Mouse (Mus musculus): ENCODE measurements around the gene Ppp2r5c. TPM values are rescaled to one million over a fixed set of nuclear protein-coding genes. Genes with fewer than 3 reads are reported as not detected.
A peak's percentile ranks its signal among the peaks of the same experiment; 100 is the strongest.

Gene Ppp2r5c
- polyA plus RNA-seq, 1 experiment from 2014 or later = 146 TPM

- H3K36me3 ChIP-seq = peaks cover 11% of the 10 kb centered on the region; the same call in 1 of the 2 replicates
- 79% methylated on average over 9 of the region's 9 CpGs for WGBS
- no peaks in the 10 kb centered on the region for H3K27me3 ChIP-seq (ENCODE audit: insufficient read depth, poor library complexity, severe bottlenecking)
- H3K9me3 ChIP-seq = no peaks in the 10 kb centered on the region
- H3K4me1 ChIP-seq (replicated peaks) = peaks cover 47% of the 10 kb centered on the region
- no peak overlapping the region for H3K4me3 ChIP-seq
- no peak for DNase-seq (ENCODE audit: low spot score)
- peak overlapping the region; percentile 4; the same call in 1 of the 2 replicates for H3K27ac ChIP-seq
Observed at GRCm38 (mm10) chr12:110510171-110510871, 63.4 kb downstream of the Ppp2r5c start.

- no peak for DNase-seq (ENCODE audit: low spot score)
- 89% methylated on average over 12 of the region's 12 CpGs for WGBS
- H3K4me3 ChIP-seq = no peak overlapping the region
- peaks cover 11% of the 10 kb centered on the region; the same call in 1 of the 2 replicates for H3K36me3 ChIP-seq
- H3K9me3 ChIP-seq = no peaks in the 10 kb centered on the region
- H3K4me1 ChIP-seq (replicated peaks) = peaks cover 41% of the 10 kb centered on the region
- no peak overlapping the region for H3K27ac ChIP-seq
- H3K27me3 ChIP-seq (ENCODE audit: insufficient read depth, poor library complexity, severe bottlenecking) = no peaks in the 10 kb centered on the region
Observed at GRCm38 (mm10) chr12:110511201-110511600, 64.3 kb downstream of the Ppp2r5c start.

GRCm38 (mm10) chr12:110511856-110512433, 65.0 kb downstream of the Ppp2r5c start:
- peaks cover 14% of the 10 kb centered on the region for H3K36me3 ChIP-seq
- 85% methylated on average over 9 of the region's 9 CpGs for WGBS
- H3K4me1 ChIP-seq (replicated peaks) = peaks cover 41% of the 10 kb centered on the region
- DNase-seq (ENCODE audit: low spot score) = no peak
- no peak overlapping the region for H3K4me3 ChIP-seq
- H3K27ac ChIP-seq = no peak overlapping the region
- H3K27me3 ChIP-seq (ENCODE audit: insufficient read depth, poor library complexity, severe bottlenecking) = no peaks in the 10 kb centered on the region
- no peaks in the 10 kb centered on the region for H3K9me3 ChIP-seq

GRCm38 (mm10) chr12:110512884-110513283, 66.0 kb downstream of the Ppp2r5c start:
- 91% methylated on average over 7 of the region's 7 CpGs for WGBS
- H3K4me1 ChIP-seq (replicated peaks) = peaks cover 35% of the 10 kb centered on the region
- no peak for DNase-seq (ENCODE audit: low spot score)

GRCm38 (mm10) chr12:110515676-110516075, 68.8 kb downstream of the Ppp2r5c start:
- DNase-seq (ENCODE audit: low spot score) = no peak
- H3K4me1 ChIP-seq (replicated peaks) = peaks cover 16% of the 10 kb centered on the region; the same call in 1 of the 2 replicates
- no peak overlapping the region for H3K4me3 ChIP-seq
- H3K9me3 ChIP-seq = no peaks in the 10 kb centered on the region
- 94% methylated on average over 8 of the region's 8 CpGs for WGBS
- H3K27me3 ChIP-seq (ENCODE audit: insufficient read depth, poor library complexity, severe bottlenecking) = no peaks in the 10 kb centered on the region
- no peak overlapping the region for H3K27ac ChIP-seq
- peaks cover 28% of the 10 kb centered on the region for H3K36me3 ChIP-seq

More at GRCm38 (mm10) chr12:110512884-110513283, 66.0 kb downstream of the Ppp2r5c start:
- Histone ChIP-seq H3K27me3 (ENCODE audit: insufficient read depth, poor library complexity, severe bottlenecking) (no peaks in the 10 kb centered on the region), H3K9me3 (no peaks in the 10 kb centered on the region), H3K36me3 (peaks cover 24% of the 10 kb centered on the region), H3K27ac (no peak overlapping the region), H3K4me3 (no peak overlapping the region)

- H3K36me3 ChIP-seq = peaks cover 53% of the 10 kb centered on the region
- no peak for DNase-seq (ENCODE audit: low spot score)
Observed at GRCm38 (mm10) chr12:110520236-110520987, 73.5 kb downstream of the Ppp2r5c start.

GRCm38 (mm10) chr12:110523526-110523925, 76.6 kb downstream of the Ppp2r5c start:
- 91% methylated on average over 5 of the region's 5 CpGs for WGBS
- no peak overlapping the region for H3K27ac ChIP-seq
- H3K4me1 ChIP-seq (replicated peaks) = no peaks in the 10 kb centered on the region
- H3K27me3 ChIP-seq (ENCODE audit: insufficient read depth, poor library complexity, severe bottlenecking) = no peaks in the 10 kb centered on the region
- no peak overlapping the region for H3K4me3 ChIP-seq
- no peaks in the 10 kb centered on the region for H3K9me3 ChIP-seq
- H3K36me3 ChIP-seq = peaks cover 53% of the 10 kb centered on the region
- DNase-seq (ENCODE audit: low spot score) = no peak

More at GRCm38 (mm10) chr12:110520236-110520987, 73.5 kb downstream of the Ppp2r5c start:
- no peak overlapping the region for H3K27ac ChIP-seq
- no peaks in the 10 kb centered on the region for H3K9me3 ChIP-seq
- H3K4me1 ChIP-seq (replicated peaks) = no peaks in the 10 kb centered on the region
- WGBS = 78% methylated on average over 15 of the region's 15 CpGs
- H3K27me3 ChIP-seq (ENCODE audit: insufficient read depth, poor library complexity, severe bottlenecking) = no peaks in the 10 kb centered on the region
- H3K4me3 ChIP-seq = no peak overlapping the region

GRCm38 (mm10) chr12:110532711-110533110, 85.8 kb downstream of the Ppp2r5c start:
- Histone ChIP-seq H3K4me3 (no peak overlapping the region), H3K27ac (no peak overlapping the region), H3K27me3 (ENCODE audit: insufficient read depth, poor library complexity, severe bottlenecking) (no peaks in the 10 kb centered on the region), H3K9me3 (no peaks in the 10 kb centered on the region), H3K4me1 (replicated peaks) (no peaks in the 10 kb centered on the region), H3K36me3 (peaks cover 25% of the 10 kb centered on the region)
- WGBS = 86% methylated on average over 6 of the region's 6 CpGs
- DNase-seq (ENCODE audit: low spot score) = no peak

- no peak for DNase-seq (ENCODE audit: low spot score)
- Histone ChIP-seq H3K27me3 (ENCODE audit: insufficient read depth, poor library complexity, severe bottlenecking) (no peaks in the 10 kb centered on the region), H3K36me3 (peaks cover 22% of the 10 kb centered on the region), H3K27ac (no peak overlapping the region), H3K9me3 (no peaks in the 10 kb centered on the region), H3K4me3 (no peak overlapping the region), H3K4me1 (replicated peaks) (no peaks in the 10 kb centered on the region)
- 81% methylated on average over 2 of the region's 2 CpGs for WGBS
Observed at GRCm38 (mm10) chr12:110533151-110533550, 86.2 kb downstream of the Ppp2r5c start.

- H3K27ac ChIP-seq = no peak overlapping the region
- no peak overlapping the region for H3K4me3 ChIP-seq
- peaks cover 22% of the 10 kb centered on the region for H3K36me3 ChIP-seq
- H3K27me3 ChIP-seq (ENCODE audit: insufficient read depth, poor library complexity, severe bottlenecking) = no peaks in the 10 kb centered on the region
- 94% methylated on average over 3 of the region's 3 CpGs for WGBS
- H3K4me1 ChIP-seq (replicated peaks) = no peaks in the 10 kb centered on the region
- no peaks in the 10 kb centered on the region for H3K9me3 ChIP-seq
- no peak for DNase-seq (ENCODE audit: low spot score)
Observed at GRCm38 (mm10) chr12:110533832-110534231, 86.9 kb downstream of the Ppp2r5c start.

GRCm38 (mm10) chr12:110535361-110535760, 88.4 kb downstream of the Ppp2r5c start:
- WGBS = 92% methylated on average over 5 of the region's 5 CpGs
- Histone ChIP-seq H3K27ac (no peak overlapping the region), H3K4me1 (replicated peaks) (no peaks in the 10 kb centered on the region; the same call in 1 of the 2 replicates), H3K4me3 (no peak overlapping the region), H3K9me3 (no peaks in the 10 kb centered on the region), H3K27me3 (ENCODE audit: insufficient read depth, poor library complexity, severe bottlenecking) (no peaks in the 10 kb centered on the region), H3K36me3 (peaks cover 18% of the 10 kb centered on the region)
- no peak for DNase-seq (ENCODE audit: low spot score)

GRCm38 (mm10) chr12:110537751-110538150, 90.8 kb downstream of the Ppp2r5c start:
- WGBS = 98% methylated on average over 8 of the region's 8 CpGs
- Histone ChIP-seq H3K4me3 (no peak overlapping the region), H3K27me3 (ENCODE audit: insufficient read depth, poor library complexity, severe bottlenecking) (no peaks in the 10 kb centered on the region), H3K4me1 (replicated peaks) (peaks cover 20% of the 10 kb centered on the region), H3K9me3 (no peaks in the 10 kb centered on the region), H3K36me3 (peaks cover 14% of the 10 kb centered on the region; the same call in 1 of the 2 replicates), H3K27ac (no peak overlapping the region)
- no peak for DNase-seq (ENCODE audit: low spot score)

- Histone ChIP-seq H3K36me3 (peaks cover 14% of the 10 kb centered on the region; the same call in 1 of the 2 replicates), H3K4me1 (replicated peaks) (peaks cover 21% of the 10 kb centered on the region), H3K27me3 (ENCODE audit: insufficient read depth, poor library complexity, severe bottlenecking) (no peaks in the 10 kb centered on the region), H3K9me3 (no peaks in the 10 kb centered on the region), H3K4me3 (no peak overlapping the region), H3K27ac (no peak overlapping the region)
- no peak for DNase-seq (ENCODE audit: low spot score)
- WGBS = 94% methylated on average over 10 of the region's 10 CpGs
Observed at GRCm38 (mm10) chr12:110539346-110539745, 92.4 kb downstream of the Ppp2r5c start.
